Mouse (Mus musculus): ENCODE data around the gene Gpx3. TPM values are rescaled to one million over a fixed set of nuclear protein-coding genes. Genes with fewer than 3 reads are reported as not detected.
"Not testable (repeated sequence)": the region's sequence is repeated elsewhere in the genome, so short reads cannot be mapped to it uniquely, and the experiment has no call there.

The Gpx3 gene
- total RNA-seq (2022), result 100 to 1,000 TPM; 188 to 354 (median 218) TPM

GRCm38 (mm10) chr11:54902333-54903323 lies at the start of gene Gpx3:
Gpx3 (plus strand) TSS chr11:54902453.
- DNase-seq (ENCODE audit: low spot score), result peak; percentile 87

DNA sequence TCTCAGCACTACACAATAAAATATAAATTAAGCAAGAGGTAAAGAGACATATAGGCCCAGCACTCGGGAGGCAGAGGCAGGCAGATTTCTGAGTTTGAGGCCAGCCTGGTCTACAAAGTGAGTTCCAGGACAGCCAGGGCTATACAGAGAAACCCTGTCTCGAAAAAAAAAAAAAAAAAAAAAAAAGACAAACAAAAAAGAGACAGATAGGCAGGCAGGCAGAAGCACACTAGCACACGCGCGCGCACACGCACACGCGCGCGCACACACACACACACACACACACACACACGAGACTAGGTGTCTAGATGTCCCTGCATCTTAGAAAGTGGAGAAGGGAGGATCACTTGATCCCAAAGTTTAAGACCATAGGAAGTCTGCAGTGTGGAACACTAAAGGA lies 43.4 kb upstream of the Gpx3 start:
- not testable (repeated sequence) for DNase-seq (ENCODE audit: low spot score)

DNA sequence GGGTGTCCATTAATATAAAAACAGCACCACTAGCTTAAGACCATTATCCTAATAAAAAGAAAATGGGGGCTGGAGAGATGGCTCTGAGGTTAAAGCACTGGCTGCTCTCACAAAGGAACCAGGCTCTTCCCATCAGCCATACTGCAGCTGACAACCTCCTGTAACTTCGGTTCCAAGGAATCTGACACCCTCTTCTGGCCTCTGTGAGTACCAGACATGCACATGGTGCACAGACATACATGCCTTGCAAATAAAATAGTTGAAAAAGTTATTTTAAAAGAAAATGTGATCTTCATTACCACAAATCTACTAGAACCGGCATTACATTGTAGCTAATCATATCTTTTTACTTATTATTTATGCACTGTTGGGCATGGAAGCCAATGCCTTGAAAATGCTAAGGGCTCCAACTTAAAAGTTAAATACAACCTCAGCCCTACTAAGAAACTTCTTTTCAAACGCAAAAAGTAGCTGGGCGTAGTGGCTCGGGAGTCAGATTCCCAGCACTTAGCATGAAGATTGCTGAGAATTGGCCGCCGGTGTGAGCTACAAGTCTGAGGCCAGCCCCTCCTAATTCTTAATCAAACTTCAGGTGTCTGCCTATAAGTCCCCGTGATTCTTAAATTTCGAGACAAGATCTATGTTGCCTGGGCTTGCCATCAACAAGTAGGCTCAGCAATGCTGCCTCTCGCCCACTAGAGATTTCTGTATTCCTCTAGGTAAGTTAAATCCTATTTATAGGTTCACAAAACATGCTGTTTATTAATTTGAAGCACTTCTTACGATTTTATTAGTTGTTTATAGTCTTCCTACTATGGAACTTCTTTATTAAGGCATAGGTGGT lies 42.7 kb upstream of the Gpx3 start:
- DNase-seq (ENCODE audit: low spot score), result no peak

DNA sequence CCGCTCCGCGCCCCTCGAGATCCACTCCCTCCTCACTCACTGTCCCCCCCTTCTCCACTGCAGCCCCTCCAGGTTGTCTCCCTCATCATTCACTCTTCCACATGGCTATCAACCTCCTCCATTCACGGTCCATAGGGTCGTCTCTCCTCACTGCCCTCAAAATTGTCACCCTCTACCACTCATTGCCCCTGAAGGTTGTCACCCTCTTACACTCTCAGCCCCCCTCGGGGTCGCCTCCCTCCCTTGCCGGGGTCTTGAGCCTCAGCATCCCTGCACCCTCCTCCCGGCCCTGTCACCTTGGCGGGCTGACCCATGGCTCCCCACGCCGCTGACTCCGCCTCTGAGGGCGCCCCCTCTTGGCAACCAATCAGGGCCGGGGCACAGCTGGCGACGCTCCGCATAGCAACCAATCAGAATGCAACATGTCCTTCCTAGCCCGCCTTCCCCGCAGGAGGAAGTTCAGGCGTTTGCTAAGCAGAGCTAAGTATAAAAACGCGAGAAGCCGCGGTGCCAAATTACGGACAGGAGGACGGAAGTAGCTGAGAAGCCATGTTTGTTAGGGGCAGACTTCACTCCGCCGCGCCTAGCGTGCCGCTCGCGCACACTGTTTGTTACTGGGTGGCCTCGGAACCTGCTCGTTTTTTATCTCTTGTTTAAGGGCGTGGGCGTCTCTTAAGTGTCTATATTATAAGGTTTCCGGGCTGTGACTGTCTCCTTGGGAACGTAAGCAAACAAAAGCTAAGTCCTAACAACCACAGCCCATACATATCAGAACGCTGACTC lies 41.8 kb upstream of the Gpx3 start, which contains the start of gene Lyrm7:
TSS of gene Lyrm7 (minus strand) at position 661 of the 783 bp plus-strand sequence.
- peak; percentile 98 for DNase-seq (ENCODE audit: low spot score)

DNA sequence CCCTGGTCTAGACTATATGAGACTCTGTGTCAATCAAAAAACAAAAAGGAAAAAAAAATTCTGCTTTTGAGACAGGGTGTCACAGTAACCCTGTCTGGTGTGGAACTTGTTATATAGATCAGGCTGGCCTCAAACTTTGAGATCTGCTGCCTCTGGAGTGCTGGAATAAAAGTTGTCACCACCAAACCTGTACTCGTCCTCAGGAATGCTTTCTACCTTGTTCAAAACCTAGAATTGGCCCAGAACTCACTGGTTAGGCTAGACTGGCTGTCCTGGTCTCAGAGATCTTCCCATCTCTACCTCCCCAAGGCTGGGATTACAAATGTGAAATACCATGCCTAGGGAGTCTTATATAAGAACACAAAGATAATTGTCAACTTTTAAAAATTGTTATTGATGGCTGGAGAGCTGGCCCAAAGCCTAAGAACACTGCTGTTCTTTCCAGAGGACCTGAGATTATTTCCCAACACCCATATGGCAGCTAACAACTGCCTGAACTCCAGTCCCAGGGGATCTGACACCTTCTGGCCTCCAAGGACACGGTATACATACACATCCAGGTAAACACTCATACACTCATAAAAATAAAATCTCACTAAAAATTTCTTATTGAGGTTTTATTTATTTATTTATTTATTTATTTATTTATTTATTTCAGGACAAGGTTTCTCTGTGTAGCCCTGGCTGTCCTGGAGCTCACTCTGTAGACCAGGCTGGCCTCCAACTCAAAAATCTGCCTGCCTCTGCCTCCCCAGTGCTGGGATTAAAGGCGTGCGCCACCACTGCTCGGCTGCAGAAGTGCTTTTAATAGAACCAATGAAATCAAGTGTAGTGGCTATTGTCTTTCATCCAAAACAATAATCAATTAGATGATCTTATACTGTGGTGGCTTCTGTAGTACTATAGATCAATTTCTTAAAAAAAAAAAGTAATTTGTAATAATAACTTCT lies 40.5 kb upstream of the Gpx3 start:
- DNase-seq (ENCODE audit: low spot score), result no peak

- no peak for DNase-seq (ENCODE audit: low spot score)
These were observed 39.4 kb upstream of the Gpx3 start for GRCm38 (mm10) chr11:54862621-54863520.

- no peak for DNase-seq (ENCODE audit: low spot score)
These were observed 36.7 kb upstream of the Gpx3 start for GRCm38 (mm10) chr11:54865330-54866085.

DNA sequence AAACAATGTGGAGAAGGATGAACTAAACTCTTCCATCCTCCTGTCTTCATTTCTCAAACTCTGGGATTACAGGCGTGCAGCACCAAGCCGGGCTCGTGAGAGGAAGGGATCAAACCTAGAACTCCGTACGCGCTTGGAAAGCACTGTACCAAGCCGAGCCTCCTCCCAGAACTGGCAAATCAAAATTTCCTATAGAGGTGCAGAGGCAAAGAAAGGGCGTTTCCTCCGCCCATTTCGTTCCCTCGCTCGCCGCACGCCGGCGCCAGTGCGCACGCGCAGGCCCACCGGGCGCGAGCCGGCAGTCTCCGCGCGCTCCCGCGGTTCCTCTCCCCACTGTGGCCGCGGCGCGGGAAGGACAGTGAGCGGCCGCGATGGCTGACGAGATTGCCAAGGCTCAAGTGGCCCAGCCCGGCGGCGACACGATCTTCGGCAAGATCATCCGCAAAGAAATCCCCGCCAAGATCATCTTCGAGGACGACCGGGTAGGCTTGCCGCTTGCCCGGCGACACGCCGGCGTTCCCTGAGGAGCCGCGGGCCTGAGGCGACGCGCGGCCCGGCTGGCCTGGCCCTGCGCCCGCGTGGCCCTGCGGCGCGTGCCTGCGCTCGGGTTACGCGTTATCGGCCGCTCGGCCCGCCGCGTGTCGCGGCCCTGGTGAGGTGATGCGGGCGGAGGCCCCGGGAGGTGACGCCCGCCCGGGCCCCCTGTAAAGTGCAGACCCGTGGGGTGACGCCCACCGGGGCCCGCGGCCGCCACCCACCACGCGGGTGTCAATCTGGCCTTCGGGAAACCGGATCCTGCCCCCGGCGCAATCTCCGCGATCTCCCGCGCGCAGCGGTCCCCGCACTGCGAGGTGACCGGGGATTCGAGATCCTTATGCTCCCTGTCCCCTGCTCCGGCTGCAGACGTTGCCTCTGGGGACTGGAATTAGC lies 35.9 kb upstream of the Gpx3 start, which contains the start of gene Hint1:
TSS of gene Hint1 (plus strand) at position 265 of the 930 bp plus-strand sequence.
- peak; percentile 93 for DNase-seq (ENCODE audit: low spot score)

GRCm38 (mm10) chr11:54867049-54867385 lies 35.2 kb upstream of the Gpx3 start:
- DNase-seq (ENCODE audit: low spot score), result no peak

DNA sequence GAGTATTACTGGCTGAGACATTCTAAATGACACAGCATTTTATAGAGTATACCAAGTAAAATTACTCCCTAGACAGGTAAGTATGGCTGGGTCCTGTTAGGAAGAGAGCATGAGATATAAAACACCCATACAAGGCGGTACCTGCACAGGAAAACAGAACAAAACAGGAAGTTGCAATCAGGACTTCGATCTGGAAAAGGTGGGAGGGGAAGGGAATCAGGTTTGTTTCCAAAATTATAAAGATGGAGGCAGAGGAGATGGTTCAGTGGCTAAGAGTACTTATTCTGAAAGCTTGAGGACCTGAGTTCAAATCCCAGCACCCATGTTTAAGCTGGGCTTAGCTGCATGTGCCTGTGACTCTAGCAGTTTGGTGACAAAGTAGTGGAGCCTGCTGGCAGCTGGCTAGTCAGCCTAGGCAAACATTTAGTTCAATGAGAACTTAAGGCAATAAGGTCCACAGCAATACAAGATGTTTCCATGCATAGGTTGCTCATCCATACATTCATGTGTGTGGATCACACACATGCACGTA lies 34.3 kb upstream of the Gpx3 start:
- no peak for DNase-seq (ENCODE audit: low spot score)

GRCm38 (mm10) chr11:54868445-54868844 lies 33.8 kb upstream of the Gpx3 start:
- DNase-seq (ENCODE audit: low spot score), result no peak

DNA sequence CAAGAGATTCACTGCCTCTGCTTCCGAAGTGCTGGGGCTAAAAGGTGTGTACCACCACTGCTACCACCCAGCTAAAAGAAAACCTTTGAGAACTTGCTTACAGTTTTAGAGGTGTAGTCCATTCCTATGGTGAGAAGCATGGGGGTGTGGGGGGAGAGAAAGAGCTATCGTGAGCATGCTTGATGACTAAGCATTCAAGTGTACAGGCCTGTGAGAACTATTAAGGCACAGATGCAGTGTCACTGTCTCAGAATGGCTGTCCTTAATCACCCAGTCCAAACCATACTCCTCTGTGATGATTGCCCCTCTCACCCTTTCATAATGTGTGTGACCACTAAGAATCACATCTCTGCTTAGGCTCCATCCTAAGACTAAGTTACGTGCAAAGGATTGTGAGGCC lies 32.9 kb upstream of the Gpx3 start:
- no peak for DNase-seq (ENCODE audit: low spot score)

GRCm38 (mm10) chr11:54871831-54872537 lies 30.3 kb upstream of the Gpx3 start:
- DNase-seq (ENCODE audit: low spot score), result no peak

DNA sequence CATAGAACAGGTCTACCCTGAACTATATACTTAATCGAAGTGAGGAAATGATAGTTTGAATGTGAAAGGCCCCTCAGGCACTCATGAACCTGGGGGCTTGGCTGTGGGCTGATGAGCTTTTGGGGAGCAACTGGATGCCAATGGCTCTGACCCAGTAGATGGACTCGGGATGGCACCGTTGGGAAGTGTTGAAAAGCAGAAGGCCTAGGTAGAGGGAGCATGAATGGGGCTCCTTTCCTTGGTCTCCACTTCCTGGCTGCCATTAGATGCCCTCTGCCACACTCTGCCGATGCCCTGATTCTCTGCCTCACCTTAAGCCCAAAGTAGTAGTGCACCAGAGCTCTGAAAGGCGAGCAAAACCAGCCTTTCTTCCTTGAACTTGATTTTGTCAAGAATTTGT lies 26.2 kb upstream of the Gpx3 start:
- no peak for DNase-seq (ENCODE audit: low spot score)

DNA sequence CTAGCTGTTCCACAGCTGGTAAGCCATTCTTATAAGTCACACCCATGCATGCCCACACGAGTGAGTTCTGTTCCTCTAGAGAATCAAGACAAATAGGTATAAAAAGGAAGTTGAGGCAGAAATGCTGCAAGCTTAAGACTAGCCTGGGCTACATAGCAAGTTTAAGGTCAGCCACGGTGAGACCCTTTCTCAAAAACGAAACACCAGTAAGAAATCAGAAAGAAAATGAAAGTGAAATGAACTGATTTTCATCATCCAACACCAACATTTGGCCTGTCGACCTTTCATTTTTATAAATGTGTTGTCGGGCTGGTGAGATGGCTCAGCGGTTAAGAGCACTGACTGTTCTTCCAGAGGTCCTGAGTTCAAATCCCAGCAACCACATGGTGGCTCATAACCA lies 23.4 kb upstream of the Gpx3 start:
- no peak for DNase-seq (ENCODE audit: low spot score)

DNA sequence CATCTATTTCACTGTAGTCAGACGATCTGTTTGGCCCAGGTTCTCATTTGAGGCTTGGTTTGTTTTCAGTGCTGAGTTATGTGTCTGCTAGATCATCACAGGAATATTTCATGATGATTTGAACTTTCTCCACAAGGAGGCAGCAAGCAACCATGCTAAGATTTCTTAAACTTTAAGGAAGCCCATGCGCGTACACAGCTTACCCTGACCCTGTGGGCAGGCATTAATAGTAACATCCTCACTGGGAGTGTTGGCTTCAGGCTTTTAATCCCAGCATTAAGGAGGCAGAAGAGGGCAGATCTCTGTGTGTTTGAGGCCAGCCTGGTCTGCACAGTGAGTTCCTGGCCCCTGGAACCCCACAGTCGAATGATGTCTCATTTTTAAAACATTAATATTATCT lies 22.8 kb upstream of the Gpx3 start:
- DNase-seq (ENCODE audit: low spot score), result peak; percentile 87

- DNase-seq (ENCODE audit: low spot score), result no peak
These were observed 22.3 kb upstream of the Gpx3 start for GRCm38 (mm10) chr11:54879922-54880321.

Data from heart, adult 8-10 months (tissue).